Mouse (Mus musculus) intestine, embryonic 15.5 days (tissue): ENCODE data around the gene Apc2. TPM values are rescaled to one million over a fixed set of nuclear protein-coding genes. Genes with fewer than 3 reads are reported as not detected.
A peak's percentile ranks its signal among the peaks of the same experiment; 100 is the strongest.

Experiments
- ATAC-seq: fragments of 200-750 bp; cut with Nextera tagmentation; 2 replicates; pipeline ENCODE4 v1.8.0; 2017; ENCODE audit warnings: moderate TSS enrichment, moderate library complexity
- H3K27ac ChIP-seq: fragments of 300-500 bp; sonication (generic); 2 replicates; pipeline ENCODE4 v1.5.1; 2015; ENCODE audit warnings: mild to moderate bottlenecking, inconsistent platforms
- H3K27me3 ChIP-seq: fragments of 300-500 bp; sonication (generic); replicated peaks from 2 replicates; pipeline ENCODE4 v1.6.1; 2015; ENCODE audit warnings: inconsistent platforms
- H3K36me3 ChIP-seq: fragments of 300-500 bp; sonication (generic); 2 replicates; pipeline ENCODE4 v1.6.1; 2015; ENCODE audit warnings: inconsistent platforms
- H3K4me1 ChIP-seq: fragments of 300-500 bp; sonication (generic); replicated peaks from 2 replicates; pipeline ENCODE4 v1.6.1; 2015; ENCODE audit warnings: inconsistent platforms
- H3K4me2 ChIP-seq: fragments of 300-500 bp; sonication (generic); replicated peaks from 2 replicates; pipeline ENCODE4 v1.6.1; 2015; ENCODE audit warnings: mild to moderate bottlenecking, inconsistent platforms
- H3K4me3 ChIP-seq: fragments of 300-500 bp; sonication (generic); replicated peaks from 2 replicates; pipeline ENCODE4 v1.5.1; 2015; ENCODE audit warnings: inconsistent platforms
- H3K9ac ChIP-seq: fragments of 300-500 bp; sonication (generic); 2 replicates; pipeline ENCODE4 v1.6.1; 2015; ENCODE audit warnings: inconsistent platforms
- H3K9me3 ChIP-seq: fragments of 300-500 bp; sonication (generic); 2 replicates; pipeline ENCODE4 v1.6.1; 2016; ENCODE audit warnings: inconsistent platforms
- WGBS: fragments of 180-500 bp; shearing (Covaris S2); methylation state at CpG from one replicate; pipeline ENCODE4 v1.1.7; 2015; 5-methylcytosine and 5-hydroxymethylcytosine counted together
- polyA plus RNA-seq: library from polyadenylated mRNA; unstranded; fragments of >200 nt; fragmentation: Nextera tagmentation; extraction: Ambion mirVana; gene quantifications from 2 replicates; pipeline ENCODE4 v1.2.1, GENCODE M21; 2015

Apc2 gene
- polyA plus RNA-seq, 1 experiment from 2014 or later: 6.5 TPM

DNA sequence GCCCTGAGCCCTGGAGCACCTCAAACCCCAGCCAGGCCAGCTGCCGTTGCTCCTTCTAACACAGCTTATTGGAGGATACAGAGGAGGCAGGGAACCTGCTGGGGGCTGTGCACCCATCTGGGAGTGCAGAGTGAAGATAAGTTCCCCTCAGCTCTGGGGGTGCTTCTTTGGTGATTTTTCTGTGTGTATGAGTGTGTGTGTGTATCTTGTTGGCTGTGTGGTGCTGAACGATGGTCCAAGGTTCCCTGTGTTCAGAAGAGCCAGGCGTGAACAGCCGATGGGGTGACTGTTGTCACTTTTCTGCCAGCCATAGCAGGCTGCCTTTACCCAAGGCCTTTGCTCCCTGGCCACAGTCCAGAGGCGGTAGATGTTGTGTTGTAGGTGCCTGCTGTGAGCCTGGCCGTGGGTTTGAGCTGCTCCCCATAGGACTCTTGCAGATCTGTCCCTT is 25.0 kb upstream of the Apc2 start:
- WGBS: 66% methylated on average over 6 of the region's 6 CpGs
- Histone ChIP-seq H3K4me1 (peaks cover 48% of the 10 kb centered on the region), H3K4me2 (peak overlapping the region; percentile 33), H3K27ac (peak overlapping the region; percentile 70), H3K36me3 (peaks cover 7% of the 10 kb centered on the region), H3K4me3 (no peak overlapping the region), H3K9ac (peak overlapping the region; percentile 40), H3K27me3 (no peaks in the 10 kb centered on the region), H3K9me3 (no peaks in the 10 kb centered on the region)
- ATAC-seq: peak; percentile 18; the same call in 1 of the 2 replicates

DNA sequence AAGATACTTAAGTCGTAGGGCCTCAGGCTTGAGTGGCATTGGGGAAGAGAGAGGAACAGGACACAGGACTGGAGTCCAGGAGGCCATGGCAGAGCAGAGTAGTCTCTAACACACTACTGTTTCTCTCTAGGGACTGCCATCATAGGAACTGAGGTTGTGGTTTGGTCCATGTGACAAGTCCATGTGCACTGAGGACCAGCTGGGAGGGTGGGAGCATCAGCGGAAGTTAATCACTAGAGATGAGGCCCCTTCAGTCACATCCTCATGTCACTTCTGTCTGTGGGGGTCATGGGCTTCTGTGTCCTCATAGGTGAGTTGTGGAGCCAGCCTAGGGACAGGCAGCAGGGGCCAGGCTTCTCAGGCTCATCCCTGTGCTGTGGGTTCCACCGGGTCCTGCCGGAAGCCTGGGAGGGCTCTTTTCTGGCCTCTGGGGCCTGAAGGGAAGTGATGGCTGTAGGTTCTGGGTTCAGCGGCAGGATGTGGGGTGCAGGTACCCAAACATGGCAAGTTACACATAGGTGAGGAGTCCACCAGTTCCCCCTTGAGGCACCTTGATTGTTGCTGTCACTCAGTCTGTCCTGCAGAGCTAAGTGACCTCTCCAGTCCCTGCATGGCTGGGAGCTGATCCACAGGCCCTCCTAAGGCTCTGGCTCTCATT is 24.5 kb upstream of the Apc2 start:
- 77% methylated on average over 5 of the region's 5 CpGs for WGBS
- Histone ChIP-seq H3K9me3 (no peaks in the 10 kb centered on the region), H3K4me2 (peak overlapping the region; percentile 33; the same call in 1 of the 2 replicates), H3K4me1 (peaks cover 44% of the 10 kb centered on the region), H3K27me3 (no peaks in the 10 kb centered on the region), H3K4me3 (no peak overlapping the region), H3K9ac (peak overlapping the region; percentile 40), H3K27ac (peak overlapping the region; percentile 51; the same call in 1 of the 2 replicates), H3K36me3 (peaks cover 7% of the 10 kb centered on the region)
- ATAC-seq: 0 out of 2 replicates have a peak, but pooled peaks have one; percentile 1

GRCm38 (mm10) chr10:80271870-80272585 is 23.7 kb upstream of the Apc2 start:
- Histone ChIP-seq H3K9me3 (no peaks in the 10 kb centered on the region), H3K4me1 (peaks cover 38% of the 10 kb centered on the region), H3K27me3 (no peaks in the 10 kb centered on the region), H3K27ac (peak overlapping the region; percentile 51), H3K9ac (no peak overlapping the region; the same call in 1 of the 2 replicates), H3K36me3 (peaks cover 11% of the 10 kb centered on the region), H3K4me3 (no peak overlapping the region), H3K4me2 (no peak overlapping the region; the same call in 1 of the 2 replicates)
- ATAC-seq: peak; percentile 40; the same call in 1 of the 2 replicates
- 80% methylated on average over 8 of the region's 8 CpGs for WGBS

DNA sequence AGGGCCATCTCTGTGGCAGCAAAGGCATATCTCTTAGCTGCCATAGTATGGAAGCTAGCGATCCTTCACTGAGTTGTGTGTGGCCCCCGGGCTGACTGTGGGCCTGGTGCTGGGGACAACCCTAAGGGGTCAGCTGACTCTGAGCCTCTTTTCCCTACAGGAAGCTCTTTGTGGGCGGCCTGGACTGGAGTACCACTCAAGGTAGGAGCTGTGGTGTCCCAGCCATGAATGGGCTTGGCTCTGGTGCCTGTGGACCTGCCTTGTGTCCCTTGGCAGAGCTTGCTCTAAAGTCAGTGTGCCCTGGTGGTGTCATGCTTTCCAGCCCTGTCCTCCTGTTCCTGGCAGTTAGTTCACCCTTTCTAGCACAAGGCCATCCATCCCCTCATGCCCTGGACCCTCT is 21.9 kb upstream of the Apc2 start:
- no peak for ATAC-seq
- 86% methylated on average over 3 of the region's 3 CpGs for WGBS
- Histone ChIP-seq H3K36me3 (peaks cover 29% of the 10 kb centered on the region), H3K4me3 (no peak overlapping the region), H3K9ac (0 out of 2 replicates have a peak overlapping the region, but pooled peaks have one; percentile 17), H3K4me1 (peaks cover 23% of the 10 kb centered on the region), H3K4me2 (no peak overlapping the region), H3K27me3 (no peaks in the 10 kb centered on the region), H3K27ac (no peak overlapping the region), H3K9me3 (no peaks in the 10 kb centered on the region)

DNA sequence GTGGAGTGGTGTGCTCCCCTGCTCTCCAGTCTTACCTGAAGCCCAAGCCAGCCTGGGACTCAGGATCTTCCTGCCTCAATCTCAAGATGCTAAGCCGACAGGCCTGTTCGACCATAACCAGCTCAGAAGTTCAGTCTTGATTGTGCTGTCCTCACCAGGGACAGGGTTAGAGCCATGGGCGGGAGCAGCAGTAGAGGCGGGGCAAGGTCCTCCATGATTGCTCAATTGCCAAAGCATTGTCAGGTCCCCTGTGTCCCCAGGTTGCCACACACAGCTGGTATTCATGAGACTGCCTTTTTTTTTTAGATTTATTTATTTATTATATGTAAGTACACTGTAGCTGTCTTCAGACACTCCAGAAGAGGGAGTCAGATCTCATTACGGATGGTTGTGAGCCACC is 19.5 kb upstream of the Apc2 start:
- peaks cover 7% of the 10 kb centered on the region for H3K4me1 ChIP-seq
- no peaks in the 10 kb centered on the region for H3K9me3 ChIP-seq
- WGBS: 82% methylated on average over 5 of the region's 5 CpGs
- no peaks in the 10 kb centered on the region for H3K27me3 ChIP-seq
- no peak overlapping the region for H3K9ac ChIP-seq
- ATAC-seq: peak; percentile 38; the same call in 1 of the 2 replicates
- H3K4me2 ChIP-seq: no peak overlapping the region
- H3K36me3 ChIP-seq: peaks cover 46% of the 10 kb centered on the region
- H3K27ac ChIP-seq: no peak overlapping the region
- no peak overlapping the region for H3K4me3 ChIP-seq

- no peaks in the 10 kb centered on the region for H3K27me3 ChIP-seq
- 93% methylated on average over 9 of the region's 9 CpGs for WGBS
- H3K4me3 ChIP-seq: no peak overlapping the region
- H3K9ac ChIP-seq: no peak overlapping the region
- ATAC-seq: no peak
- no peak overlapping the region for H3K4me2 ChIP-seq
- peaks cover 52% of the 10 kb centered on the region for H3K36me3 ChIP-seq
- H3K4me1 ChIP-seq: peaks cover 4% of the 10 kb centered on the region
- H3K27ac ChIP-seq: no peak overlapping the region
- no peaks in the 10 kb centered on the region for H3K9me3 ChIP-seq
Measured at GRCm38 (mm10) chr10:80278390-80278789, 17.4 kb upstream of the Apc2 start.

DNA sequence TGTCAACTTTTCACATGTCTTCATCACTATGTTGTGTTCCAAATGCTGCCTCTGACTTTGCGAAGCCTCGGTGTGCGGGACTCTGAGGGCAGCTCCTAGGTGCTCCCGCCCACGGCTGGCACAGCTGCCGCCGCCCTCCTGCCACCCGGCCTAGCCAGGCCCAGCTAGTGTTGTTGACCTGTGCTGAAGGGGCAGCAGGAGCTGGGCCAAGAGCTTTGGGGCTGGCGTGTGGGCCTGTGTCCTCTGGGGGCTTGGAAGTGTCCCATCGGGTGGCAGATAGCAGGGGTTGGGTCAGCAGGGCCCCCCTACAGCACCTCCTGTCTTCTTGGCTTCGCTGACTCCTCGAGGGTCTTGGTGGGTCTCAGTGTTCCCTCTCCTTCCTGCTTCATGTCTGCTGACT is 16.5 kb upstream of the Apc2 start:
- no peak overlapping the region for H3K4me2 ChIP-seq
- H3K27me3 ChIP-seq: no peaks in the 10 kb centered on the region
- no peak overlapping the region for H3K27ac ChIP-seq
- H3K9me3 ChIP-seq: no peaks in the 10 kb centered on the region
- ATAC-seq: no peak
- WGBS: 94% methylated on average over 12 of the region's 12 CpGs
- H3K4me3 ChIP-seq: no peak overlapping the region
- H3K36me3 ChIP-seq: peaks cover 57% of the 10 kb centered on the region
- H3K4me1 ChIP-seq: peaks cover 4% of the 10 kb centered on the region
- no peak overlapping the region for H3K9ac ChIP-seq

- Histone ChIP-seq H3K9ac (0 out of 2 replicates have a peak overlapping the region, but pooled peaks have one; percentile 28), H3K27ac (peak overlapping the region; percentile 36; the same call in 1 of the 2 replicates), H3K4me2 (no peak overlapping the region)
Measured at GRCm38 (mm10) chr10:80281304-80281703, 14.5 kb upstream of the Apc2 start.

DNA sequence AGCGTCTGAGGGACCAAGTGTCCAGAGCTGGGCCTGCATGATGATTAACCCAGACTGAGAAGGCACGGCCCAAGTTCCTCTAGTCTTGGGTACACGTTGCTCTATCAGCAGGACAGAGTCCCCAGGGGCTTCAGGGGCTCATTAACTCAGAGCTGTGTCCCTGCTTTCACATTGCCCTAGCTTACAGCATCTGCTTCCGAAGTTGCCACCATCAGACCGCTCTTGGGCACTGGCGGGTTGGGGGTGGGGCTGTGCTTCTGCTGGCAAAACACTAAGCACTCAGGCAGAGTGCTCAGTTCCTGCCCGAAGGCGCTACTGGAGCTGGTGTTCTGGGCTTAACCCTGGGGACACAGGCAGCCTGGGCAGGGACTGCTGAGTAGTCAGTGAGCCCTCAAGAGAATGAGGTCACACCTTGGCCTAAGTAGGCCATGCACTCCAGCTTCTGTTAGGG is 13.8 kb upstream of the Apc2 start:
- Histone ChIP-seq H3K36me3 (peaks cover 71% of the 10 kb centered on the region), H3K27ac (peak overlapping the region; percentile 36; the same call in 1 of the 2 replicates), H3K4me2 (no peak overlapping the region), H3K9ac (no peak overlapping the region), H3K4me1 (peaks cover 4% of the 10 kb centered on the region), H3K27me3 (no peaks in the 10 kb centered on the region), H3K4me3 (no peak overlapping the region), H3K9me3 (no peaks in the 10 kb centered on the region)
- 0 out of 2 replicates have a peak, but pooled peaks have one; percentile 2 for ATAC-seq
- 73% methylated on average over 8 of the region's 8 CpGs for WGBS

More at GRCm38 (mm10) chr10:80281304-80281703, 14.5 kb upstream of the Apc2 start:
- Histone ChIP-seq H3K4me1 (peaks cover 4% of the 10 kb centered on the region), H3K36me3 (peaks cover 70% of the 10 kb centered on the region), H3K4me3 (no peak overlapping the region), H3K9me3 (no peaks in the 10 kb centered on the region), H3K27me3 (no peaks in the 10 kb centered on the region)
- WGBS: 67% methylated on average over 7 of the region's 7 CpGs
- peak; percentile 42 for ATAC-seq

GRCm38 (mm10) chr10:80282481-80283441 is 13.0 kb upstream of the Apc2 start:
- no peaks in the 10 kb centered on the region for H3K27me3 ChIP-seq
- no peak overlapping the region for H3K4me3 ChIP-seq
- H3K9ac ChIP-seq: no peak overlapping the region
- peaks cover 4% of the 10 kb centered on the region for H3K4me1 ChIP-seq
- peak; percentile 24; the same call in 1 of the 2 replicates for ATAC-seq
- peaks cover 67% of the 10 kb centered on the region for H3K36me3 ChIP-seq
- WGBS: 76% methylated on average over 20 of the region's 20 CpGs
- H3K9me3 ChIP-seq: no peaks in the 10 kb centered on the region
- no peak overlapping the region for H3K4me2 ChIP-seq
- 0 out of 2 replicates have a peak overlapping the region, but pooled peaks have one; percentile 36 for H3K27ac ChIP-seq

DNA sequence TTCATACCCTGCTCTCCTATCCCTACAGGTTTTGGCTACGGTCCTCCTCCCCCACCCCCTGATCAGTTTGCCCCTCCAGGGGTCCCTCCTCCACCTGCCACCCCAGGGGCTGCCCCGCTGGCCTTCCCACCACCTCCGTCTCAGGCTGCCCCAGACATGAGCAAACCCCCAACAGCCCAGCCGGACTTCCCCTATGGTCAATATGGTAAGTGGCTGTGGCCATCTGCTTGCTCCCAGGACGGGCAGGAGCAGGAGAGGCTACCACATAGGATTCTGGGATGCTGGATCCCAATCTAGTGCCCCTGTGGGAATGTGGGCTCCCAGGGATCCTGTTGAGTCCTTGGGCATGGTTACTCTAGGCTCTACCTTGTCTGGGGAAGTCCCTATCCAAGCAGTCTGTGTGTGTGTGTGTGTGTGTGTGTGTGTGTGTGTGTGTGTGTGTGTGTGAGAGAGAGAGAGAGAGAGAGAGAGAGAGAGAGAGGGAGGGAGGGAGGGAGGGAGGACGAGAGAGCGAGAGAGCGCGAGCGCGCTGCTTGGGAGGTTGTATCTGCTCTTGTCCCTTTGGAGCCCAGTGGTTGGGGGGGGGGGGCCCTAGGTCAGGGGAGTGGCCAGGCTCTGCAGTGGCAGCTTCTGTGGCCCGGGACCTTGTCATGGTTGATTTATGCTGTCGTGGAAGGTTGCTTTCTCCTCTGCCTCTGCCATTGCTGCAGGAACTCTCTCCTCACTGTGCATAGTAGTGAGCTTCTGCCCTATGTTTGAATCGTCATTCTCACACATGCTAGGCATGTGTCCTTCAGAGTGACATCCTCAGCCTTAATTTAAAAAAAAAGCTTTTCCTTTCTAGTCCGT is 10.3 kb upstream of the Apc2 start:
- H3K9me3 ChIP-seq: no peaks in the 10 kb centered on the region
- 67% methylated on average over 9 of the region's 15 CpGs for WGBS
- peaks cover 7% of the 10 kb centered on the region for H3K4me1 ChIP-seq
- ATAC-seq: no peak
- no peak overlapping the region for H3K4me2 ChIP-seq
- no peak overlapping the region for H3K9ac ChIP-seq
- no peak overlapping the region for H3K27ac ChIP-seq
- H3K36me3 ChIP-seq: peaks cover 48% of the 10 kb centered on the region
- H3K4me3 ChIP-seq: no peak overlapping the region
- no peaks in the 10 kb centered on the region for H3K27me3 ChIP-seq
